Mouse (Mus musculus) heart, adult 2 months (tissue): Measurements from ENCODE around the gene D430041D05Rik.

ENCODE experiments used
- CTCF ChIP-seq: fragments of 200-600 bp; IDR thresholded peaks from 2 replicates; pipeline ENCODE4 v1.8.1; 2022; ENCODE audit warnings: antibody characterized with exemption, mild to moderate bottlenecking, moderate library complexity
- POLR2A ChIP-seq: fragments of 200-500 bp; IDR thresholded peaks from 2 replicates; pipeline ENCODE4 v1.6.1; 2011; ENCODE audit warnings: mild to moderate bottlenecking, low read depth, low read length, control low read depth; ENCODE audit not compliant: insufficient read depth

GRCm38 (mm10) chr2:104175476-104176165 is 235.2 kb downstream of the D430041D05Rik start:
- TF ChIP-seq POLR2A (no peak), CTCF (no peak)
